Mouse (Mus musculus) B cell, adult (primary cell): ENCODE measurements around the gene Spib. TPM values are rescaled to one million over a fixed set of nuclear protein-coding genes. Genes with fewer than 3 reads are reported as not detected.

Source experiments
- total RNA-seq: library from RNA; stranded (reverse); gene quantifications from 4 replicates; pipeline ENCODE4 v1.2.4, GENCODE M21; 2023; ENCODE audit not compliant: inconsistent age

The Spib gene
- total RNA-seq: 495 to 541 TPM (median 519 TPM) in 4 replicates

DNA sequence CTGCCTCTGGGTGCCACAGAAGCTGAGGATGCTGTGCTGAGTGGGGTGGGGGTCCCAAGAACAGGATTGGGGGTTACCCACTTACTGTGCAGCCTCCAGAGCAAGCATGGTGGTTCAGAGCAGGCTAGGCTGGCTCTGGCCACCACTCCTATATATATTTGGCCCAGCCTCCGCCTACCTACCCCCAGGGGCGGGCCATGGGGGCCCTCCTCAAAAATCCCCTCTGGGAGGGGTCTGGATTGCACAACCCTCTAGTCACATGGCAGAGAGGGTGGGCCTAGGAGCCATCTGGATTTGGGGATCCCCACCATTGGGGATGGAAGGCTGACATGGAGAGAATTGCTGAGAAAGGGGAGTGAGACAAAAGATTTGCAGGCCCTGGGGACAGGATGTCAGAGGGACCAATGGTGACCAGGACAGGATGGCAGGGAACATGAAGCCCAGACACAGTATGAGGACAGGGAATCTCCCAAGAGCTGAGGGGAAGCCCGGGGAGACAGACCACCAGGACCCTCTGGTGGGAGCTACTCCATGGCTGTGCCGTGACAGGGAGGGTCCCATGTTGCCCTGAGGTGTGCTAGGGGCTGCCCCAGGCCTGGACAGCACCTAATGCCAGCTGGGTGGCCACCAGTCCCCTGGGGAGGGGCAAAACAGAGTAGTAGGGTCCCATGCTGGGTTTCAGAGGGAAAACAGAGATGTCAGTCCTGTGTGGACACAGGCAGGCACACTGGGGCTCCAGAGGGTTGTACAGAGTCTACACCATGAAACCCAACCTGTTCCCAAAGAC lies at the start of gene Spib:
Spib (minus strand) TSS at position 126 of the 787 bp plus-strand sequence.

DNA sequence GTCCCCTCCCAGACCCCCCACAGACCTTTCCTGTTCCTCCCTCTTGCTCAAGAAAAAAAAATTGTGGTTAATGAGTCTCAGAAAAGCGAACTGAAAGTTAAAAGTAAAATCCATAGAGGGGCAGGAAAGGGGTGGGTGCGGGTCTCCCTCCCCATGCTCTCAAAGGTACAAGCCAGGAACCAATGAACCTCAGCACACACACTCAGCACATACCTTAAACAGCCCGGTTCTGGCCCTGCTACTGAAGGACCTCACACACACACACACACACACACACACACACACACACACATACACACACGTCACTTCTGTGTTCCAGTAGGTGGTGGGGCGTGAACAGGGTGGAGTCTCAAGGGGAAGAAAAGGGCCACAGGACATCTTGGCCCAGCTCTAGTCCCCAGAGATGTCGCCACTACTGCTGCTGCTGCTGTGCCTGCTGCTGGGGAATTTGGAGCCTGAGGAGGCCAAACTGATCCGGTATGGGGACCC lies 40.4 kb upstream of the Spib start, which contains the start of gene Napsa:
Napsa (plus strand) TSS at position 168 of the 489 bp plus-strand sequence.

DNA sequence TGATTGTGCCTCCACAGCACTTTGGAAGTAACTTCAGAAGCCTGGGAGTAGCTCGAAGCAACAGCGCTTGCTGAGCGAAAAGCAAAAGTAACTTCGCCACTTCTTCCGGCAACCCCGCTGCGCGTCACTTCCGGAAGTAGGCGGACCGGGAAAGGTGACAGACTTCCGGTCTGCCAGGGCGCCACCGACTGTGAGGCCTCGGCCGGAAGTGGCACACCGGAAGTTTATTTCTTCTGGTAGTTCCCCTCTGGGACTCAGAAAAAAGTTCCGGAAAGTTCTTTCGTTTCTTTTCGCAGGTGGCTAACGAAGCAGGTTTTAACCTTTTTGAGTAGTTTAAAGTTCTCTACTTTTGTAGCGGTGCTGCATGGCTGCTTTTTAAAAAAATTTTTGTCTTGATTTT lies 22.0 kb upstream of the Spib start, which contains the start of gene Nr1h2:
Nr1h2 (minus strand) TSS at position 126 of the 400 bp plus-strand sequence.

DNA sequence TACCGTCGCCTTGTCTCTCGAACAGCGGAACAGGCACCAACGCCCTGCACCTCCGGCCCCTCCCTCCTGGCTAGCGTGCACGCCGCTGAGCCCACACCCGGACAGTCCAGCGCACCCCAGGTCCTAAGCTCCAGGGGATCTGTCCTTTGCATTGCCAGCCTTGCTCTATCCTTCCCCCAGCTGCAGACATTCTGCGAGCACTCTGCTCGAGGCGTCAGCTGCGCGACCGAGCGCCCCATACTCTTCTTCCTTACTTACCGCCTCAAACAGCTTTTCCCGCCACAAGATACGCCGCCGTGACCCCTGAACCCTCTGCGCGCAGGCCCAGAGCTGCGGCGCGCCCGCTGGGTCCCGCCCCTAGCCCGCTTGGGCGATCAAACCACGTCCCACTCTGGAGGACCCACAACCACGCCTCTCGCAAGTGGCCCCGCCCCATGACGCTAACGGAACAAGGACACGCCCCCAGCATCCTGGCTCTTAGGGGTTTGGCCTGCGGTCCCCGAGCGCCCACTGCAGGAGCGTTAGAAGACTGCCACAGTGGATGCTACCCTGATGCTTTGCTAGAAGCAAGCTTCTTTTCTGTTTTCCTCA lies 16.7 kb upstream of the Spib start, which contains the start of gene Pold1:
Pold1 (minus strand) TSS at position 353 of the 591 bp plus-strand sequence.

DNA sequence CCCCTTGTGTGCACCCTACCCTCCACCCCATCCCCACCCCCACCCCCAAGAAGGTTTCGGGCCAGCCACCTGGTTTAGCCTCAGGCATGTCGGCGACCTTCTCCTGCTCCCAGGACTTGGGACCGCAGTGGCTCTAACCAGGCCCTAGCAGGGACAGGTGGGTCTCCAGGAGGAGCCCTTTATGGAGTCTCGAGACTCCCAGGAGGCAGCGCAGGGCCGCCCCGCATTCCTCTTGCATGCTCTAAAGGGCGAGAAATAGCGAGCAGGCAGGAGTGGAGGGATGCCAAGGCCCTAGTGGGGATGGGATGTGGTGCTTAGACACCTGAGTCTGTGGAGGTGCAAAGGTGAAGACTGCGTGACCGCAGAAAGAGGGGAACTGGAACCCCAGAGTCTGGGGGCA lies 7.4 kb downstream of the Spib start, which contains the start of gene Mybpc2:
Mybpc2 (minus strand) TSS at position 155 of the 400 bp plus-strand sequence.

DNA sequence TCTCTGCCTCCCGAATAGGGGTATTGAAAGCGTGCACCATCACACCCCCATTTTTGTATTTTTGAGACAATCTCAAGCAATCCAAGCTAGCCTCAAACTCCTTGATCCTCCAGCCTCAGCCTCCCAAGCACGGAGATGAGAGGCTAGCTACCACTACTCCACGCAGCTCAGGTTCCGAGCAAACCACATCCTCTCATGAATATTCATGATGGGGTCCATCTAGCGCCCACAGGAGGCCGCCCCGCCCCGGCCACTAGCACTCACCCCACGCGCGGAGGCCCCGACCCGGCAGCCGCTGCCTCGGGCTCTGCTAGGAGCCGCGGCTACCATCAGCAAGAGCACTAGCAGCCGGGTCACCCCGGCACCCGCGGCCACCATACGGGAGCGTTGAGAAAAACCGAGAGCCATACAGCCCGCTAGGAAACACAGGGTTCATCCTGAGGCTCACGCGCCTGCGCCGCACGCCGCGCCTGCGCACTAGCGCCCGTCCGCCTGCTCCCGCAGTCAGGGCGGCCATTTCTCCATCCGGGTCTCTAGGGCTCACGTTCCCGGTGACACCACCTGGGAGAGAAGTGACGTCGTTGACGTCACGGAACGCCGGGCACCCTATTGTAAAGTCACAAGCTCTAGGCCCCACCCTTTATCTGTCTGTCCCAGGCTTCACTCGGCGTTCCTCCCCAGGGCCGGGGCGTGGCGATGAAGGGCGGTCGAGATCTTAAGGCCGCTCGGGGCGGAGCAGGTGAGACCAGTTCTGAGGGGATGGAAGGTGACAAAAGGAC lies 35.7 kb downstream of the Spib start, which contains the start of the genes Emc10 and Fam71e1:
Emc10 (minus strand) TSS at position 538 of the 779 bp plus-strand sequence.
Fam71e1 (plus strand) TSS at position 590 of the 779 bp plus-strand sequence.

Other genes with a start within 250 kb of the Spib start
- 1.00 to 2.5 TPM (median 1.2 TPM) in 4 replicates for gene Clec11a, start 225.2 kb downstream of the Spib start, total RNA-seq
- 29.6 to 39.7 TPM (median 36.1 TPM) in 4 replicates for gene Shank1, start 221.8 kb downstream of the Spib start, total RNA-seq
- gene Syt3, start 148.0 kb downstream of the Spib start, total RNA-seq: not detected in 4 replicates
- gene 1700008O03Rik, start 146.3 kb downstream of the Spib start, total RNA-seq: not detected in 4 replicates
- gene Lrrc4b, start 103.1 kb downstream of the Spib start, total RNA-seq: not detected in 4 replicates
- gene Aspdh, start 66.7 kb downstream of the Spib start, total RNA-seq: not detected in 4 replicates
- 64.3 to 78.1 TPM (median 67.9 TPM) in 4 replicates for gene Josd2, start 64.1 kb downstream of the Spib start, total RNA-seq
- 69.5 to 76.6 TPM (median 74.0 TPM) in 4 replicates for gene Emc10, start 35.5 kb downstream of the Spib start, total RNA-seq
- 8.6 to 15.4 TPM (median 11.1 TPM) in 4 replicates for gene Fam71e1, start 35.5 kb downstream of the Spib start, total RNA-seq
- gene Mybpc2, start 7.4 kb downstream of the Spib start, total RNA-seq: 14.9 to 16.7 TPM (median 15.5 TPM) in 4 replicates
- gene Pold1, start 16.8 kb upstream of the Spib start, total RNA-seq: 150 to 170 TPM (median 155 TPM) in 4 replicates
- gene Nr1h2, start 21.9 kb upstream of the Spib start, total RNA-seq: 363 to 416 TPM (median 382 TPM) in 4 replicates
- gene Napsa, start 40.3 kb upstream of the Spib start, total RNA-seq: 665 to 743 TPM (median 692 TPM) in 4 replicates
- 22.7 to 29.6 TPM (median 23.7 TPM) in 4 replicates for gene Kcnc3, start 58.6 kb upstream of the Spib start, total RNA-seq
- not detected in 4 replicates for gene Myh14, start 138.8 kb upstream of the Spib start, total RNA-seq
- not detected in 4 replicates for gene Izumo2, start 176.7 kb upstream of the Spib start, total RNA-seq
- 66.6 to 84.4 TPM (median 73.7 TPM) in 4 replicates for gene Vrk3, start 216.3 kb upstream of the Spib start, total RNA-seq
- gene Zfp473, start 219.0 kb upstream of the Spib start, total RNA-seq: 2.0 to 3.3 TPM (median 2.6 TPM) in 4 replicates